Mouse (Mus musculus): ENCODE data around the gene Hsf2. TPM values are rescaled to one million over a fixed set of nuclear protein-coding genes. Genes with fewer than 3 reads are reported as not detected.

Hsf2 gene
- polyA plus RNA-seq (2012; rRNA removed; ENCODE audit: low replicate concordance) = 0.33 and 0.46 TPM in 2 replicates

GRCm38 (mm10) chr10:57485908-57486541, at the start of gene Hsf2:
Gene Hsf2, plus strand, starts transcription at chr10:57486385.

GRCm38 (mm10) chr10:57532218-57533101, 46.3 kb downstream of the Hsf2 start, which contains the start of gene Serinc1:
Gene Serinc1, minus strand, starts transcription at chr10:57532530.

Other genes with a start within 250 kb of the Hsf2 start
- 4.1 and 7.9 TPM in 2 replicates for gene Serinc1, start 46.1 kb downstream of the Hsf2 start, polyA plus RNA-seq (2012; rRNA removed; ENCODE audit: low replicate concordance)
- 0.34 and 0.52 TPM in 2 replicates for gene Pkib, start 145.6 kb downstream of the Hsf2 start, polyA plus RNA-seq (2012; rRNA removed; ENCODE audit: low replicate concordance)